Mouse (Mus musculus): ENCODE results near the gene Foxn3.
"Not testable (repeated sequence)": the region's sequence is repeated elsewhere in the genome, so short reads cannot be mapped to it uniquely, and the experiment has no call there.

The Foxn3 gene

DNA sequence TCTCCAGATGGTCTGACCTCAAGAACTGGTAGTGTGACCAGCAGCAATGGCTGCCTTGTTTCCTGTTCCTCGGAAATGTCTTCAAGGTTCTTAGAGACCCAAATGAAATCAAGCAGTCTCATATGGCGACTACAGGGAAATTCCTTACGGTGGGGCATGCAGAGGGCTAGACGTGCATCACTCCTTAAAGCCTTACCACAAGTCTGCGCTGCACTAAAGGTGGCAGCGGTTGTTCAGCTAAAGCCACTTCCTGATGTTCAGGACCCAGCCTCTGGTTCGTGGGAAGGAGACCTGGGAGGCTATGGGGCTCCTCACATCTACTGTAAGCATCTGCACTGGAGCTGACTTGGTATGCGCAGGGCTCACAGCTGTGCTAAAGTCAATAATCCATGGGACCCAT, 357.6 kb downstream of the Foxn3 start:
- DNase-seq = no peak

DNA sequence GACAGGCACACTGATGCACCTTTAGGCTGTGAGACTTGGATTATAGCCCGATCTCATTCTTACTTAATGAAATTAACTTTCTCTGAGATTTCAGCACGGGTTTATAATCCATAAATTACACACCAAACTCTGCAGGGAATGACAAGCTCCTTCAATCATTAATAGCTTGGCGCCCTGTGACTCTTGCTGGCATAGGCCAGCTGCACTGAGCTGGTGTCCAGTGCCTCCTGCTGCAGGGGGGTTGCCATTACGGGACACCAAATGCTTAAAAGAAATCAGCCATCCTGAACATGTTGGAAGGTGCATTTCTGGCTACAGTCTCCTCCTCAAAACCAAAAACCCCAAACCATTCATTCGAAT, 364.3 kb downstream of the Foxn3 start:
- peak; percentile 57 for DNase-seq

GRCm38 (mm10) chr12:99198428-99199123, 364.8 kb downstream of the Foxn3 start:
- DNase-seq = no peak

DNA sequence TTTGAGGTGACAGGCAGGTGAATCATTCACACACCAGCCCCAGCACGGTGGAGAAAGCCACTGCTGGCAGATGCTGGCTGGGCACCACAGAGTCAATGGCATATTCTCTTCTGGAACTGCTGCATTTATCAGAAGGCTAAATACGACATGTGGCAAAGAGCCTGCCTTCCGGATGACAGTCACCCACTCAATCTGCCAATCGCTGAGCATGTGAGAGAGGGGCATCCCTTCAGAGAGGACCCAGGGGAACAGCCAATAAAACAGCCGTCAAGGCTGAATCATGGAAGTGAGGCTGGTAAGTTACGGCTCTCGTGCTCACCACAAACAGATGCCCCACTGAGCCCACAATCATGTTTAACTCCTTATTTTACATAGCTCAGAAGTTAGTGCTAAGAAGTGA, 366.4 kb downstream of the Foxn3 start:
- DNase-seq = no peak

DNA sequence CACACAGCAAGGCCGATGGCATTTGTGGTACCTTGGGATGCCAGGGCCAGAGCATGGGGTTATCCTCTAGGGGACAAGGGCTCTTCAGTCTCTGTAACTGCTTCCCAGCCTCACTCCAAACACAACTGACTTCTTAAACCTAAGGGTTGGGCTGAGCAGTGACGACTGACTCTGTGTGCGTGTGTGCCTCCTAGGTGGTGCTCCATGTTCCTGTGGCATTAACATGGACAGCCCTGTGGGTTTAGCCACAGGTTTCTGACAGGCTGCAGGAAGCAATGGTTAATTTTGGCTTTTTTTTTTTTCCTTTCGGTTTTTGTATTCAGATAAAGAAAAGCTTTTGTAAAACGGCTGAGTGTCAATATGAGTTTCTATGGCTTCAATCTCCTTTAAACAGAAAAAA, 367.7 kb downstream of the Foxn3 start:
- DNase-seq = no peak

GRCm38 (mm10) chr12:99194120-99194519, 369.3 kb downstream of the Foxn3 start:
- DNase-seq = not testable (repeated sequence)

- no peak for DNase-seq
Observed at GRCm38 (mm10) chr12:99187671-99188070, 375.7 kb downstream of the Foxn3 start.

GRCm38 (mm10) chr12:99186239-99186638, 377.1 kb downstream of the Foxn3 start:
- no peak for DNase-seq

DNA sequence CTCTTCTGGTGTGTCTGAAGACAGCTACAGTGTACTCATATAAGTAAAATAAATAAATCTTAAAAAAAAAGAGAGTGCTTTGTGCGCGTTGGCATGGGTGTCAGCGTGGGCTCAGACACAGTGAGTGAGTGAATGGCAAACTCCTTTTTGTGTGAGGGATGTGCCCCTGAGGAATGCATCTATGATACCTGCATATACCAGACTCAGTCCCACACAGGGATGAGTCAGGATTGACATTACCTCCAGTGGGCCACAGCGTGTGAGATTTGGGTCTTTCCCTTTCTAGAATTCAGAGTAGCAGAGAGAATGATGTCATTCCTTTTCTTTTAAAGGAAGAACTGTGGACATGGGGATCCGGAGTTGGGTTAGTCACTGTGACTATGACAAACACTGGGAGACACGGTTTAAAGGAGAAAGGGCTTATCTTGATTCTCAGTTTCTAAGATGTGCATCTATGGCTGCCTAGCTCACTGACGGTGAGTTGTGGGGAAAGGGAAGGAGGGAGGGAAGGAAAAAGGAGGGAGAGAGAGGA, 380.1 kb downstream of the Foxn3 start:
- DNase-seq = no peak

DNA sequence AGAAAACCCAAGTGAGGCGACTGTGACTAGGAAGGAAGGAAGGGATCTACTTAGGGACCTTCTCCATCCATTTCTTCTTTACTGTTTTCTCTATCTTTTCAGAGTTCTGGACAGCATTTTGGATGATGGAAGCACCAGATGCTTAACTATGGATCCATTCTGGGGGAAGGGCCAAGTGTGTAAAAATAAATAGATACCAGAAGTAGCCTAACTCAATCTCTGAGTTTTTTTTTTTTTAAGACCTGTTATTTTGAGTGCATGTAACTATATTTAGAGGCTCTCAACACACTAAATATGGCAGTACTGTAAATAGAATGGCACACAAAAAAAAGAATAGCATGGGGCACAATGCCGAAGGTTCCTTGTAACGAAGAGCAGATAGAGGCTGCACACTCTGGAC, 381.0 kb downstream of the Foxn3 start:
- no peak for DNase-seq

GRCm38 (mm10) chr12:99180234-99180824, 383.1 kb downstream of the Foxn3 start:
- DNase-seq = no peak

GRCm38 (mm10) chr12:99174979-99175621, 388.3 kb downstream of the Foxn3 start:
- no peak for DNase-seq

DNA sequence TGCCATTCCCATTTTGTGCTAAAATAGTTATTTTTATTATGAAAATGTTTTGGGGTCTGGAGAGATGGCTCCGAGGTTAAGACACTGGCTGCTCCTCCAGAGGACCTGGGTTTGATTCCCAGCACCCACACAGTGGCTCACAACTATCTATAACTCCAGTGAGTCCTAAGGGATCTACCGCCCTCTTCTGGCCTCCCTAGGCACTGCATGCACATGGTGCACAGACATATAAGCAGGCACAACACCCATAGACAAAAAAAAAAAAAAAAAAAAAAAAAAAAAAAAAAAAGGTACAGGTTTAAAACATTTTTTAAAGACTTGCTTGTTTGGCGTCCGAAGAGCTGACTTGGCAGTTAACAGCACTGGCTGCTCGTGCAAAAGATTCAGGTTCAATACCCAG, 391.2 kb downstream of the Foxn3 start:
- DNase-seq = no peak

DNA sequence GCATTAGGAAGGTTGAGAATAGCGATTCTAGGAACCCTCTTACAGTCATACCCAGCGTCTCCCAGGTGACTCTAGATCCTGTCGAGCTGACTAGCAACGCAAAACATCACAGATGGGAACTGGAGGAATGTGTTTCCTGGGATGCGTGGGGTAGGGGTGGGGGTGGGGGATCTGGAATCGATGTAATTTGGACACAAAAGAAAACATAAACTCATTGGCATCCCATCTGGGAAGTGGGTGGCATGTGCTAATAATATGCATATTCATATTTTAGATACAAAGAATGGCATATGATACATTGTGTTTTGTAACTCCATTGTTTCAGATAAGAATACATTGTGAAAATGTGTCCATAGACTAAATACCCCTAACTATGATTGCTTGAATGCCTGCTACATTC, 393.5 kb downstream of the Foxn3 start:
- DNase-seq = no peak

DNA sequence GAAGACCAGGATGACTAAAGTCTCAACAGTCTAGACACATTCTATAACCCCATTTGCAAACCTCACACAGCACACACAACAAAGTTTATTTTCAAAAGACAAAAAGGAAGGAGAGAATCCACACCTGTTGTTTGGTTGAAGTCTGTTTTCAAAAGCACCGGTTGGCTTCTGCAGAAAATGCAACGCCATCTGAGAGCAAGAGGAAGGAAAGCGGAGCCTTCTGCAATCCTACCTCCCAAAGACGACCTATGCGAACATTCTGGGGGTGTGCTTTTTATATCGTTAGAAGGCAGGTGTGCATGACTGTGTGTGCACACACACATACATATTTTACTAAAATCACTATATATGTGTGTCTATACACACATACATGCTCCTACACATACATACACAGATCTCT, 397.3 kb downstream of the Foxn3 start:
- no peak for DNase-seq

GRCm38 (mm10) chr12:99163342-99163682, 400.1 kb downstream of the Foxn3 start:
- no peak for DNase-seq

- DNase-seq = no peak
Observed at GRCm38 (mm10) chr12:99162639-99163341, 400.6 kb downstream of the Foxn3 start.

DNA sequence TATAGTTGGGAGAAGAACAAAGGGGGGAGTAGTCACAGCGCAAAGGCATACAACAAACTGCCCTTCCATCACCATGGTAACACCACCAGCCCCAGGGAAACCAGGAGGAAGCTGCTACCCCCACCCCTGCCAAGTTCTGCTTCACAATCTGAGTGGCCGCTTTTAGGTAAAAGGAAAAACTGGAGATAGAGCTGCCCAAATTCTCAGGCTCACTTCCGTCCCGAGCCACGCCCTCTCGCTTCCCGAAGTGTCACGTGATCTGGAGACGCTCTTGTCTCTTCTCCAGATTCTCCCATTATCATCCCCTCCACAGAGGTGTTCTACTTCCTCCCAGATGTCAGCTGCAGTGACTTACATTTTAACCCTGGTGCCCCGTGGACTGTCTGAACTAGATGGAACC, 401.2 kb downstream of the Foxn3 start:
- DNase-seq = no peak

- no peak for DNase-seq
Observed at GRCm38 (mm10) chr12:99160061-99160460, 403.3 kb downstream of the Foxn3 start.

DNA sequence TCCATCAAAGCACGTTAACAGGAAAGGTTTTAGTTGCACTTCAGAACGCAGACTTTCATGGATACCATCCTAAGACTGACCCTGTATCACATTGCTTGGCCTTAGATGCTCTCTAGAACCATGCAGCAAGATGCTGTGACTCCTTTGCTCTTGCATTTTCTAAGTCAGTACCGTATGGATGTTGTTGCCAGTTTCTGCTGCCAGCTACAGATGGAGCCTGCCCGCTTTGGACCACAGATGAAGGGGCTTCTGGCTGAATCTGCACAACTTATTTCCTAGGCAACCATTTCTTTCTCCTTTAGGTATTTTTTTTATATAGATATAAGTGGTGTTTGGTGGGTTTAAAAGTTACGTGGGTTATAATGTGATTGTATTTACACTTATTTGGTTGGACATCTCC, 407.5 kb downstream of the Foxn3 start:
- DNase-seq = no peak

GRCm38 (mm10) chr12:99154230-99154629, 409.2 kb downstream of the Foxn3 start:
- no peak for DNase-seq

DNA sequence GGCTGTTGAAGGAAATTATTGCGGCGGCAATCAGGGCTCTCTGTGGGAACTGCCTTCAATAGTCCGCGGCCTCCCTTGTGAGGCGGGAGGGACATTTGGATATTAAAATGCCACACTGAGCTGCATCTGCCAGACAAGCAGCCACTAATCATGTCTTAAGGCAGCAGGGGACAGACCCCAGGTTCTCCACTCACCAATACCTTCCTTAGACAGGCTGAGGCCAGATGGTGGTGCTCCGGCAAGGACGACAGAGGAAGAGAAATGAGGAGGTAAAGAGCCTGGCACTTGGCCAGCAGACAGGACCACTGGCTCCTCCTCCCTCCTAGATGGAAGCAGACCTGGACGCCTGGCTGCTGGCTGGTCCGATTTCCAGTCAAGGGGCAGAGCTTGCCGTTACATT, 409.7 kb downstream of the Foxn3 start:
- DNase-seq = peak; percentile 61

DNA sequence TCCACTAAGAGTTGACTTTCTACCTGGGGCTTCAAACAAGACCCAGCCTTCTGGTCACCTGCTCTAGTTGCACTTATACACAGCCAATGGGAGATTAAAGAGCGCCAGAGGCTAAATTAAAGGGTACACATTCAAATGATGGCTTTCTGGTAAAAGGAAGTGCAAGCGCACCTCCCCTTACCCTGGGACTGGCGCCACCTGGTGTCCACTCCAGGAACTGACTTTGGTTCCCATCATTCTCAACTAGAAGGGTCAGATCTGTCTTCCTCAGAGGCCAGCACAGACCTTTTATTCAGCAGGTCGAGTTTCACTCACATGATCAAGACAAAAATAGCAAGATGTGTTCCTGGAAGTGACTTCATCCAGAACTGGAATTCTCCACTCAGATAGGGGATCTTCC, 413.3 kb downstream of the Foxn3 start:
- no peak for DNase-seq

DNA sequence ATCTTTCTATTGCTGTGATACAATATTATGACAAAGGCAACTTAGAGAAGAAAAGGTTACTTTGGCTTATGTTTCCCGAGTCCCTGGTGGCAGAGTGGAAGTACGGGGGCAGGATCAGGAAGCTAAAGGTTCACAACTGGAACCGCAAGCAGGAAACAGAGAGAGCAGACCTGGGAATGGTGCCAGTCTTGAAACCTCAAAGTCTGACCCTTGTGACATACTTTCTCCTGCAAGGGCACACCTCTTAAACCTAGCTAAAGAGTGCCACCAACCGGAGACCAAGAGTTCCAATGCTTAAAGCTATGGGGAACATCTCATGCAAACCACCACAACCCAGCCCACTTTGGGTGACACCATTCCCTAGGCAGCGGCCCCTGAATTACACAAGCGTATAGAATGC, 414.2 kb downstream of the Foxn3 start:
- DNase-seq = no peak

All from cerebellum, adult 11-12 months (tissue).